Mouse (Mus musculus): ENCODE measurements around the gene Xxylt1. TPM values are rescaled to one million over a fixed set of nuclear protein-coding genes. Genes with fewer than 3 reads are reported as not detected.

Xxylt1 gene
- polyA plus RNA-seq, 1 experiment from 2014 or later = 8.0 TPM

GRCm38 (mm10) chr16:30962515-30962914, 118.7 kb downstream of the Xxylt1 start:
- TF ChIP-seq CTCF (IDR thresholded peaks at IDR 0.05) (no peak), EP300 (IDR thresholded peaks at IDR 0.05) (no peak)
- Histone ChIP-seq H3K4me3 (ENCODE audit: low read depth, low read length) (no peak overlapping the region), H3K36me3 (ENCODE audit: insufficient read depth, low read length) (no peaks in the 10 kb centered on the region), H3K27ac (ENCODE audit: low read length) (no peak overlapping the region), H3K4me1 (ENCODE audit: insufficient read depth, low read depth, low read length) (peaks cover 11% of the 10 kb centered on the region; the same call in 1 of the 2 replicates), H3K9me3 (ENCODE audit: low read length) (no peaks in the 10 kb centered on the region), H3K9ac (replicated peaks; ENCODE audit: low read depth) (no peak overlapping the region), H3K27me3 (replicated peaks; ENCODE audit: insufficient read depth, low read length) (no peaks in the 10 kb centered on the region), H3K4me2 (replicated peaks; ENCODE audit: low read depth, low read length) (no peak overlapping the region)
- ATAC-seq (no peak), DNase-seq (ENCODE audit: low spot score) (no peak)
- WGBS = 92% methylated on average over 8 of the region's 8 CpGs

- Histone ChIP-seq H3K4me2 (replicated peaks; ENCODE audit: low read depth, low read length) (no peak overlapping the region), H3K27ac (ENCODE audit: low read length) (no peak overlapping the region), H3K4me3 (ENCODE audit: low read depth, low read length) (no peak overlapping the region), H3K36me3 (ENCODE audit: insufficient read depth, low read length) (no peaks in the 10 kb centered on the region), H3K9me3 (ENCODE audit: low read length) (no peaks in the 10 kb centered on the region), H3K4me1 (ENCODE audit: insufficient read depth, low read depth, low read length) (peaks cover 6% of the 10 kb centered on the region; the same call in 1 of the 2 replicates), H3K27me3 (replicated peaks; ENCODE audit: insufficient read depth, low read length) (no peaks in the 10 kb centered on the region), H3K9ac (replicated peaks; ENCODE audit: low read depth) (no peak overlapping the region)
- TF ChIP-seq EP300 (IDR thresholded peaks at IDR 0.05) (no peak), CTCF (IDR thresholded peaks at IDR 0.05) (no peak)
- ATAC-seq (no peak), DNase-seq (ENCODE audit: low spot score) (no peak)
- WGBS = 87% methylated on average over 8 of the region's 8 CpGs
These were observed 120.1 kb downstream of the Xxylt1 start for GRCm38 (mm10) chr16:30961176-30961575.

GRCm38 (mm10) chr16:30960266-30960665, 121.0 kb downstream of the Xxylt1 start:
- H3K36me3 ChIP-seq (ENCODE audit: insufficient read depth, low read length) = no peaks in the 10 kb centered on the region
- WGBS = 92% methylated on average over 4 of the region's 4 CpGs
- H3K4me3 ChIP-seq (ENCODE audit: low read depth, low read length) = no peak overlapping the region
- ATAC-seq (no peak), DNase-seq (ENCODE audit: low spot score) (no peak)
- H3K27ac ChIP-seq (ENCODE audit: low read length) = no peak overlapping the region
- TF ChIP-seq EP300 (IDR thresholded peaks at IDR 0.05) = no peak
- TF ChIP-seq CTCF (IDR thresholded peaks at IDR 0.05) = no peak
- H3K4me2 ChIP-seq (replicated peaks; ENCODE audit: low read depth, low read length) = no peak overlapping the region
- no peaks in the 10 kb centered on the region for H3K9me3 ChIP-seq (ENCODE audit: low read length)
- no peaks in the 10 kb centered on the region for H3K27me3 ChIP-seq (replicated peaks; ENCODE audit: insufficient read depth, low read length)
- H3K4me1 ChIP-seq (ENCODE audit: insufficient read depth, low read depth, low read length) = peaks cover 6% of the 10 kb centered on the region; the same call in 1 of the 2 replicates
- H3K9ac ChIP-seq (replicated peaks; ENCODE audit: low read depth) = no peak overlapping the region

GRCm38 (mm10) chr16:30959692-30960091, 121.5 kb downstream of the Xxylt1 start:
- TF ChIP-seq CTCF (IDR thresholded peaks at IDR 0.05) (no peak), EP300 (IDR thresholded peaks at IDR 0.05) (no peak)
- Histone ChIP-seq H3K4me1 (ENCODE audit: insufficient read depth, low read depth, low read length) (peaks cover 3% of the 10 kb centered on the region; the same call in 1 of the 2 replicates), H3K27me3 (replicated peaks; ENCODE audit: insufficient read depth, low read length) (no peaks in the 10 kb centered on the region), H3K9ac (replicated peaks; ENCODE audit: low read depth) (no peak overlapping the region), H3K9me3 (ENCODE audit: low read length) (no peaks in the 10 kb centered on the region), H3K27ac (ENCODE audit: low read length) (no peak overlapping the region), H3K4me2 (replicated peaks; ENCODE audit: low read depth, low read length) (no peak overlapping the region), H3K4me3 (ENCODE audit: low read depth, low read length) (no peak overlapping the region), H3K36me3 (ENCODE audit: insufficient read depth, low read length) (no peaks in the 10 kb centered on the region)
- DNase-seq (ENCODE audit: low spot score) (no peak), ATAC-seq (no peak)
- 78% methylated on average over 12 of the region's 12 CpGs for WGBS

- Histone ChIP-seq H3K4me3 (ENCODE audit: low read depth, low read length) (no peak overlapping the region), H3K9ac (replicated peaks; ENCODE audit: low read depth) (no peak overlapping the region), H3K4me1 (ENCODE audit: insufficient read depth, low read depth, low read length) (no peaks in the 10 kb centered on the region), H3K9me3 (ENCODE audit: low read length) (no peaks in the 10 kb centered on the region), H3K27me3 (replicated peaks; ENCODE audit: insufficient read depth, low read length) (no peaks in the 10 kb centered on the region), H3K27ac (ENCODE audit: low read length) (no peak overlapping the region), H3K4me2 (replicated peaks; ENCODE audit: low read depth, low read length) (no peak overlapping the region), H3K36me3 (ENCODE audit: insufficient read depth, low read length) (no peaks in the 10 kb centered on the region)
- 85% methylated on average over 8 of the region's 8 CpGs for WGBS
- ATAC-seq (no peak), DNase-seq (ENCODE audit: low spot score) (no peak)
- no peak for TF ChIP-seq EP300 (IDR thresholded peaks at IDR 0.05)
- TF ChIP-seq CTCF (IDR thresholded peaks at IDR 0.05) = no peak
These were observed 125.1 kb downstream of the Xxylt1 start for GRCm38 (mm10) chr16:30956141-30956540.

- Histone ChIP-seq H3K9ac (replicated peaks; ENCODE audit: low read depth) (no peak overlapping the region), H3K27ac (ENCODE audit: low read length) (no peak overlapping the region), H3K27me3 (replicated peaks; ENCODE audit: insufficient read depth, low read length) (no peaks in the 10 kb centered on the region), H3K4me2 (replicated peaks; ENCODE audit: low read depth, low read length) (no peak overlapping the region), H3K4me3 (ENCODE audit: low read depth, low read length) (no peak overlapping the region), H3K4me1 (ENCODE audit: insufficient read depth, low read depth, low read length) (peaks cover 3% of the 10 kb centered on the region; the same call in 1 of the 2 replicates), H3K9me3 (ENCODE audit: low read length) (no peaks in the 10 kb centered on the region), H3K36me3 (ENCODE audit: insufficient read depth, low read length) (no peaks in the 10 kb centered on the region)
- DNase-seq (ENCODE audit: low spot score) (no peak), ATAC-seq (no peak)
- no peak for TF ChIP-seq CTCF (IDR thresholded peaks at IDR 0.05)
- no peak for TF ChIP-seq EP300 (IDR thresholded peaks at IDR 0.05)
- 71% methylated on average over 1 of the region's 1 CpGs for WGBS
These were observed 132.6 kb downstream of the Xxylt1 start for GRCm38 (mm10) chr16:30948636-30949035.

- TF ChIP-seq EP300 (IDR thresholded peaks at IDR 0.05) (no peak), CTCF (IDR thresholded peaks at IDR 0.05) (no peak)
- Histone ChIP-seq H3K27ac (ENCODE audit: low read length) (no peak overlapping the region), H3K4me1 (ENCODE audit: insufficient read depth, low read depth, low read length) (peaks cover 3% of the 10 kb centered on the region; the same call in 1 of the 2 replicates), H3K9ac (replicated peaks; ENCODE audit: low read depth) (no peak overlapping the region), H3K4me2 (replicated peaks; ENCODE audit: low read depth, low read length) (no peak overlapping the region), H3K9me3 (ENCODE audit: low read length) (no peaks in the 10 kb centered on the region), H3K36me3 (ENCODE audit: insufficient read depth, low read length) (no peaks in the 10 kb centered on the region), H3K27me3 (replicated peaks; ENCODE audit: insufficient read depth, low read length) (no peaks in the 10 kb centered on the region), H3K4me3 (ENCODE audit: low read depth, low read length) (no peak overlapping the region)
- no peak for ATAC-seq
- 81% methylated on average over 4 of the region's 4 CpGs for WGBS
- no peak for DNase-seq (ENCODE audit: low spot score)
These were observed 133.0 kb downstream of the Xxylt1 start for GRCm38 (mm10) chr16:30948216-30948615.

All from lung, postnatal 0 days (tissue).